Mouse (Mus musculus) megakaryocyte-erythroid progenitor cell, adult 5-6 weeks (primary cell): ENCODE measurements around the gene Psap. TPM values are rescaled to one million over a fixed set of nuclear protein-coding genes. Genes with fewer than 3 reads are reported as not detected.
"Not testable (repeated sequence)": the region's sequence is repeated elsewhere in the genome, so short reads cannot be mapped to it uniquely, and the experiment has no call there.

Source experiments
- ATAC-seq: replicated peaks from 2 replicates; pipeline ENCODE4 v1.8.0; 2016; ENCODE audit warnings: mild to moderate bottlenecking, inconsistent platforms; ENCODE audit not compliant: severe bottlenecking, poor library complexity, low FRiP score, low TSS enrichment
- total RNA-seq, 2 experiments: library from RNA; stranded (forward) in 1 of 2; stranded (reverse) in 1 of 2; fragments of 200-1000, 215-1000 nt in 1 of 2; fragments of >200 nt in 1 of 2; fragmentation: Nextera tagmentation in 1 of 2; gene quantifications; 2 replicates each; pipeline ENCODE4 v1.2.3; 2014 to 2017

Psap gene
- total RNA-seq (2014; fragmentation: Nextera tagmentation): 82.8 and 89.3 TPM in 2 replicates
- total RNA-seq (2017): 84.3 and 86.1 TPM in 2 replicates

DNA sequence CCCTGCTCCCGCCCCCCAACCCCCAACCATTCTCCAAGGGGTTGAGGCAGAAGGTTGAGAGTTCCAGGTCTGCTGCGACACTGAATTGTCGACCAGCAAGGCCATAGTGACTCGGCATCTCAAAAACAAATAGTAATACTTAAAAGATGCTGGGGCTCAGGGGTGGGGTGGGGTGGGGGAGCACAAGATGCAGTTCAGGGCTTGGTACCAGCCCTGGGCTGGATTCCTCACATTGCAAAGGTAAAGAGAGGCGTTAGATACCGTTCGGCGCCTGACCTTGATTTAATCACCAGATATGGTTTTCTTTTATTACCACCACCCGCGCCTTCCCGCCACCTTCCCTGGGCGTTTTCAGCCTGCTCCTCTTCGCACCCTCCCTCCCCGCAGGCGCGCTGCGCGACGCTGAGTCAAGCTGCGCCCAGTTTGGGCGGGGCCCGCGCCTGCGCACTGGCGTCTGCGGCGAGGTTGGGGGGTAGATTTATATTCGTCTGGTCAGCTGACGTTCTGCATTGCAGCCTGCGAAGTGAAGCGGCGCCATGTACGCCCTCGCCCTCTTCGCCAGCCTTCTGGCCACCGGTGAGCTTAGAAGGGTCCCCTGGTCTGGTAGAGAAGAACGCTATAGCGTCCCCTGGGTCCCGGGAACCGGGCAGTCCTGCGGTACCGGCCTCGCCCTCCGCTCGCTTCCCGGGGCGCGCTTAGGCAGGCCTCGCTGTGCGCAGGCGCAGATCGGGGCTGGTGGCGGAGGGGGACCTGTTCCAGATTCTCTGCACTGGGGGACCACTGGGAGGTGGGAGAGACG lies at the start of gene Psap:
Psap (plus strand) TSS at position 421 of the 799 bp plus-strand sequence.
- peak; percentile 91 for ATAC-seq

DNA sequence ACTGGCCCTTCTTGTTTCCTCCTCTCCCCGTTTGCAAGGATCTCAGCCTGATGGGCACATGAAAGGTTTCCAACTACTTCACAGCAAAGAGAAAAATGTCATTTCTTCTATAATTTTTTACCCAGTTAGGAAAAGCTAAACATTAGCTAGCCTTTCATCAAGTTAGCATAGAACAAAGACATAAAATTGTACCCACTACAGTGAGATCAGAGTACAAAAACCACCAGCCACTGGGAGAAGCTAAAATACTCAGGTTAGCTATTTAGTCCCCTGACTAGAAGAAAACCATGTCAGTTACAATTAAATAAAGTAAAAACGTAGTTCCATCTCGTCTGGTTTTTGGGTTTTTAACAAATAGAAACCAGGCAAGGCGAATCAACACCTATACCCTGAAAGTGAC lies 49.8 kb upstream of the Psap start:
- ATAC-seq: no peak

DNA sequence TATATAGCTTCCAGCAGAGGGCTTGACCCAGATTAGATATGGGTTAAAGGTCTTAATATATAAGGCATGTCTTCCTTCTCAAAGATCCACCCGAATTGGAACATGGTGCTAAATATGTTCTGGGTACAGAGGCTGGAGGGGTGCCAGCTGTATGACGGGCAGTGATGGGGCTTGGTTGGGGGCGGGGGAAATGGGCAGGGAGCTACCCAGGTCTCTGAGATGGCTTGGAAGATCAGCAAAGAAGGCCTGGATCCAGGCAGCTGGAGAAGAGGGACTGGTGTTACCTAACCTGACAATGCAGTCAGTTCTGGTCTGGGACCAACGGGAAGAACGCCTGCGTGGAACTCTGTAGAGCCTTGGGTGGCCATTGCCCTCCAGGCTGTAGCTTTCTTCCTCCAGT lies 48.3 kb upstream of the Psap start:
- no peak for ATAC-seq

DNA sequence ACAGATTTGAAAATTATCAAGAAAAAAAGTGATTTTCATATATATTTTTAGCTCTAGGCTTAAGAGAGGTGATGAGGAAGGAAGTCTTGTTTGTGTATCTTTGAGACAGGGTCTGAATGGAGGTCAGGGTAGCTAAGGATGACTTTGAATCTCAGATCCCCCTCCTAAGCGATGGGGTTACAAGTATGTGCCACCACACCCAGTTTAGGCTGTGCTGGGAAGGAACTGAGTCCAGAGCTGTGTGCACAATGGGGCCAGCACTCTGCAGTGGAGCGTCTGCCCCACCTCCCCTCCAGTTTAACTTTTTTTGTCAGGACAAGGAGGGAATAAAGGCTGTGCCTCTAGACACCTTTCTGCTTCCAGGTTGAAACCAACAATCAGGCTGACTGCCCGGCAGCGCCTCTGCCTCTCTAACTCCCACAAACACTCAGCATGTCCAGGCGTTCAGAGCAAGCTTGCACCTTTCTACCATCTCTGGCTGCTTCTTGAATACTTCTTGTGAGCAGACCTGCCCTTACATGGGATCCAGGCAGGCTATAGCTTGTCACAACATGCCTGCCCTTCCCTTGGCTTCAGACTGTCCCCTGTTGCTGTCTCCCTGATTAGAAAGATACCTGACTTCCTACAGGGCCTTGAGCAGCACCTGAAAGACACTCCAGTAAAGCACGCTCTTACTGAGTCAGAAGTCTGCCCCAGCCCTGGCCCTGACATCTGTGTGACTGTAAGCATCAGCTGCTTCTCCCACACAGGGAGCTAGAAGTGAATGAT lies 46.9 kb upstream of the Psap start:
- no peak for ATAC-seq

DNA sequence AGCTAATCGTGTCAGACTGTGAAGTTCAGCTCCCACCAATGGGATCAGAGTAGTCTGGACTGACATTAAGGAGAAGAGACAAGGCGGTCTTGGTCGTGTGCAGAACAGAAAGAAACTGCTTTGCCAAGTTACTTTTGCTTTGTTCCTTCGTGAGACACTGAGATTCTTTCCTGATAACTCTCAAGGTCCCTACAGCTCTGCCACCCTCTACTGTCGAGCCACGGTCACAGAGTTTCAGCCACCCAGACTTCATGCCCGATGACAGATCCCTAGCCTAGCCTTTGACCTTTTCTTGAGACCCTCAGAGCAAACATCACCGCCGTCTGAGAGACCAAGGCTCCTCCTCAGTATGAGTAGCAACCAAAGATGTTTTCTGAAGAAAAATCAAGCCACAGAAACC lies 43.4 kb upstream of the Psap start:
- no peak for ATAC-seq

DNA sequence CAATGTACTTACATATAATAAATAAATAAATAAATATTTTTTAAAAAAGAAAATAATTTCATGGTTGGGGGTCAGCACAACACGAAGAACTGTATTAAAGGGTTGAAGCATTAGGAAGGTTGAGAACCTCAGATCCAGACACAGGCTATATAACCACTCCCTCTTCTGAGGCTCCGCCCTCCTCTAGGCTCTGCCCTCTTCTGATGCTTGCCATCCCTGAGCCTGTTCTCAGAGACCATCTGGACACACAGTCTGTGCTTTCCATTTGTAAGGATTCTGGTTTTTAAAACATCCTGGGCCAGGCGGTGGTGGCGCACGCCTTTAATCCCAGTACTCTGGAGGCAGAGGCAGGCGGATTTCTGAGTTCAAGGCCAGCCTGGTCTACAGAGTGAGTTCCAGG lies 41.6 kb upstream of the Psap start:
- not testable (repeated sequence) for ATAC-seq

DNA sequence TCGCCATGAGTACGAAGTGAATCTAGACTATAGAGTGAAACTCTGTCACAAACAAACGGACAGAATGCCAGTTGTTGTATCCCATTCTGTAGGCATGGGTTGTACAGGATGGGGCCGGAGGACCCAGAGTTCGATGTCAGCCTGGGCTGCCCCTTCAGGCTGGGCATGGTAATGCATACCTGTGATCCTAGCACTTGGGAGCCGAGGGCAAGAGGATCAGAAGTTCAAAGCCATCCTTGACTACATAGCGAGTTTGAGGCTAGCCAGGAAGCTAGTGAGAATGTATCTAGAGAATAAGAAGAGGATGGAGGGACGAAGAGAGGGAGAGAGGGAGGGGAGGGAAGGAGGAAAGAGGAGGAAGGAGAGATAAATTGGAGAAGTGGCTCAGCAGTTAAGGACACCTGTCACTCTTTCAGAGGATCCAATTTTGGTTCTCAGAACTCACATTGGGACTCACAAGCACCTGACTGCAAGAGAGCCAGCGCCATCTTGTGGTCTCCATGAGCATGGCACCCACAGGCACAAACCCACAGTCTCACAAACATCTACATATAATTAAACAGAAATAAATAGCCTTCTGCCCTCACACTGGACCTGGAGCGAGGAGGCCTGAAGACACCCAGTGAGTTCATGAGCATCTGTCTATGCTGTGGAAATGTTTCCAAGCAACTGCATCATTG lies 39.8 kb upstream of the Psap start:
- peak; percentile 59; the same call in 1 of the 2 replicates for ATAC-seq

DNA sequence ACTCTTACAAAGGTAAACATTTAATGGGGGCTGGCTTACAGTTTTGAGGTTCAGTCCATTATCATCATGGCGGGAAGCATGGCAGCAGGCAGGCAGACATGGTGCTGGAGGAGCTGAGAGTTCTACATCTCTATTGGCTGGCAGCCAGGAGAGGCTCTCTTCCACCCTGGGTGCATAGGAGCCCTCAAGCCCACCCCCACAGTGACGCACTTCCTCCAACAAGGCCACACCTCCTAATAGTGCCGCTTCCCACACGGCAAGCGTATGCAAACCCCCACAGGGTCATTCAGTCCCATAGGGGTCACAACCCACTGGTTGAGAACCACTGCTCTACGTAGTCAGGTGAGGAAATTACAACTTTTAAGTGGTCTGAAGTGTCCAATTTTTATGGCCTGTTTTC lies 37.0 kb upstream of the Psap start:
- no peak for ATAC-seq

DNA sequence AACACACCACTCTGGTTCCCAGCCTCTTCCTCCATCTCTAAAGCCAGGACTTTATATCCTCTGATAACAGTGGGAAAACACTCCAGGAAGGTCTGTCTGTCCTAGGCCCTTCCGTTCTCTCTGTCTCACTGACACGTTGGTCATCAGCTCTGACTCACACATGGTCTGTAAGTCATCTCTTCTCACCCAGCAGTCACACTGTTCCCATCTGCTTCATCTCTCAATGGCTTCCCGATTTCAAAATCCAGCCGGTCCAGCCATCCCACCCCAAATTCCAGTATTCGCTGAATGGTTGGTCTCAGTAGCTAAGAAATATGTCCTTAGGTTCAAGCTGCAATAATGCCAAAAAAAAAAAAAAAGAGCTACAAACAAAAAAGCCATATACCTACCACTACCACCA lies 33.5 kb upstream of the Psap start:
- no peak for ATAC-seq

DNA sequence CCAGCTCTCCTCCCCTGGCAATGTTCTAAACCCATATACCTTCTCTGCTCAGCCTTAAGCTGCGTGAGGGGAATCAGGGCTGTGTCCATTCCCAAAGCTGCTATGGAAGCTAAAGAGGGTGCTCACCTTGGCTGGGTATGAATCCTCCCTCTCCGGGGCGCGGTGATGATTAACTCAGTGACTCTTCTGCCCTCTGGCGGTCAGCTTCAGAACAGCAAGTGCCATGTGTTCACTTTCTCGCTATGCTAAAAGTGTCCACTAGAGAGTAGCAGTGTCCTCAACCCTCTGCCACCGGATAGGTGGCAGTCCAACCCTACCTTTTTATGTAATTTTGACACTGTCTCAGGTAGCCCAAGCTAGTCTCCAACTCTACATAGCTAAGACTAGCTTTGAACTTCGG lies 32.4 kb upstream of the Psap start:
- peak; percentile 92 for ATAC-seq

DNA sequence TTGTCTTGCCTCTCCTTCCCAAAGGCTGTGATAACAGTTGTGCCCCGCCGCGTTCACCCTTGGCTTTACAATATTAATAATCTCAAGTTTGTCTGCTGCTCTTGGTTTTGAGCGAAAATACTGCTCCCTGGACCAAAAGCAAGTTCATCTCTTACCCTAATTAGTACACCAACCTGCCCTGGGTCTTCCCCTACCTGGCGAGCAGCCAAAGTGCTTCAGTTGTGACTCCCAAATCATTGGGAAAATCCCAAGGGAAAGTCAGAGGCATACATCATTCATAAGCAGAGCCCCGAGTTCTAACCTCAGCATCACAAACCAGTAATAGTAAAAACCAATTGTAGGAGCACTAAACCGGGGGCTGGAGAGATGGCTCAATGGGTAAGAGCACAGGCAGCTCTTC lies 31.8 kb upstream of the Psap start:
- no peak for ATAC-seq

DNA sequence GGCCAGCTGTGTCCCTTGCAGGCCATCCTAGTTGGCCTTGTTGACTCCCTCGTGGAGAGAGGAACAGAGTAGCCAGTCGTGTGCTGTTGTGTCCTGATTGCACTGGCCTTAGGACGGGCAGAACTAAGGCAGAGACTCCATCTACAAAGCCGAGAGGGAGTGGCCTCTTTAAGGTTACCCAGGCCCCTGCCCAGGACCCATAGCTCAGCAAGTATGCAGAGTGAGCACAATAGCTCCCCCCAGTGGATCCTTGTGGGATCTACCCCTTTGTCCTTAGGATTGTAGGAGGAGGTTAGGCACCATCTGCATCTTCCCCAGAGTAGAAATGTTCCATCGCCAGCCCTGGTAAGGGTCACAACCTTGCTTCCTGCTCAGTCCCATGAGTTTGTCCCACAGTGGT lies 30.9 kb upstream of the Psap start:
- peak; percentile 80 for ATAC-seq

DNA sequence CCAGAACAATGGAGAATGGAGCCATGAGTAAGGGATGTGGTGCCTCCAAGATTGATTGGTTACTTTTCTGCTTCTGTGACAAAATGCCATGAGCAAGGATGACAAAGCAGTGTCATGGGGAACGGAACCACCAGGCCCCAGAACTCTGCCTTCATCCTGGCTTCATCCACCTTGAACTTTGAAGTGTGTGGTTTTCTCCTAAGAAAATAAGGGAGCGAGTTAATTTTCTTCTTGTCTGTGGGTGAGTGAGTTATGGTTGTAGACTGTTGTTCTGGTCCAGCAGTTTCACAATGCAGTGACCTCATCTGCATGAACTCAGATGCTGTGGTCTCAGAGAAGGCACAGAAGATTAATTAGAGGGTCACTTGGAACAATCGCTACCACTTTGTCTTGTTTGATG lies 29.1 kb upstream of the Psap start:
- ATAC-seq: not testable (repeated sequence)

DNA sequence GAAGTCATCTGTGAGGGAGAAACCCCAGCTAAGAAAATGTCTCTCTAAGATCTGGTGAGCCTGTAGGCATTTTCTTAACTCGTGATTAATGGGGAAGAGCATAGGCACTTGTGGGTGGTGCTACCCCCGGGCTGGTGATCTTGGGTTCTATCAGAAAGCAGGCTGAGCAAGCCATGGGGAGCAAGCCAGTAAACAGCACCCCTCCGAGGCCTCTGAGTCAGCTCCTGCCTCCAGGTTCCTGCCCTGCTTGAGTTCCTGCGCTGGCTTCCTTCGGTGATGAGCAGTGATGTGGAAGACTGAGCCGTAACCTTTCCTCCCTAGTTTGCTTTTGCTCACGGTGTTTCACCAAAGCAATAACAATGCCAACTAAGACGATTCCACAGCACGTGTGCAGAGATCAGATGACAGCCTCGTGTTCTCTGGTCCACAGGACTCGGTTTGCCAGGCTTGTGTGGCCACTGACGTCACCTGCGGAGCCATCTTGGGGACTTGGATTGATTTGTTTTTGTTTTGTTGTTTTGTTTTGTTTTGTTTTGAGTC lies 26.9 kb upstream of the Psap start:
- no peak for ATAC-seq

DNA sequence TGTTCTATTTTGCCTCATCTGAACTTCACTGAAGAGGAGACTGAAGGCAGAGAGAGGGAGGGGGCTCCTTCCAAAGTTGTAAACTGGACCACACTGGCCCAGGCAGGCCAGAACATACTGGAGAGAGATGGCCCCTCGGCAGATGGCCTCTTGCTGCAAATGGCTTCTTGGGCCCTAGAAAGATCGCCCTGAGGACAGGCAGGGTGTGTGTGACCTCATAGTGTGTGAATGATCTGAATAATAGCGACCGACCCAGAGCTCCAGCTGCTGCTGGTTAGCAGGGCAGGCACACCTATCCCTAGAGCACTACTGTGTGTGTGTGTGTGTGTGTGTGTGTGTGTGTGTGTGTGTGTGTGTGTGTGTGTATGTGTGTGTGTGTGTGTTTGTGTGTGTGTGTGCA lies 25.2 kb upstream of the Psap start:
- ATAC-seq: no peak

DNA sequence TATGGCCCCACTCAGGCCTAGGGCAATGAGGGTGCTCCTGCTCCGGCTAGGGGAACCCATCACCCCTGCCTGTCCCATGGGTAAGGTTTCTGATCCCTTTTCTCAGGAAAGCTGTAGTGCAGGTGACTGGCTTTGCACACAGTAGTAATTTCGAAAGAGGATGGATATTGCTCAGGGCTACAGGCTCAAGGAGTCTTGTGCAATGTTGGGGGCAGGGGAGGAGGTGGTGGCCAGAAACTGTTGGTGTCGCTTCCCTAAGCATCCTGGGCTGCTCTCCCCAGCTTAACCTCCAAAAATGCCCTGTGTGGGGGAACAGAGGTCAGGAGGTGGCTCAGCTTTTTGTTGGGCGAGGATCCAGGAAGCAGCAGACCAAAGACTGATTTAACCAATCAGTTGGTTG lies 24.8 kb upstream of the Psap start:
- ATAC-seq: no peak

DNA sequence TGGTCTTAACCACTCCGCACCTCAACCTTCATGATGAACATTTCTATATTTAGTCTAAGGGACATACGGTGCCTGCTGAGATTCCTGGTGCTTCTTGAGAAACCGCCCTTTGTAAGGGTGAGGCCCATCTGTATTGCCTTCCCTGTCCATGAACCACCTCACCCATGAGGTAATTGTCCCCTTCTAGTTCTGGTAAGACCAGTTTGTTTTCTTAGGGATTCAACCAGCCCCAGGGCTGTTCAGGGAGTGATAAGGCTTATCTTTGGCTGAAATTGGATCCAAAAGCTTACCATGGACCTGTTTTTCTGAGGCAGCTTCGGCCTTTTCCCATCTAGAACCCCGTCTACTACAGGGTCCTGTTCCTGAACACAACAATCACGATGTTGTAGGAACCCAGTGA lies 21.3 kb upstream of the Psap start:
- peak; percentile 36; the same call in 1 of the 2 replicates for ATAC-seq

DNA sequence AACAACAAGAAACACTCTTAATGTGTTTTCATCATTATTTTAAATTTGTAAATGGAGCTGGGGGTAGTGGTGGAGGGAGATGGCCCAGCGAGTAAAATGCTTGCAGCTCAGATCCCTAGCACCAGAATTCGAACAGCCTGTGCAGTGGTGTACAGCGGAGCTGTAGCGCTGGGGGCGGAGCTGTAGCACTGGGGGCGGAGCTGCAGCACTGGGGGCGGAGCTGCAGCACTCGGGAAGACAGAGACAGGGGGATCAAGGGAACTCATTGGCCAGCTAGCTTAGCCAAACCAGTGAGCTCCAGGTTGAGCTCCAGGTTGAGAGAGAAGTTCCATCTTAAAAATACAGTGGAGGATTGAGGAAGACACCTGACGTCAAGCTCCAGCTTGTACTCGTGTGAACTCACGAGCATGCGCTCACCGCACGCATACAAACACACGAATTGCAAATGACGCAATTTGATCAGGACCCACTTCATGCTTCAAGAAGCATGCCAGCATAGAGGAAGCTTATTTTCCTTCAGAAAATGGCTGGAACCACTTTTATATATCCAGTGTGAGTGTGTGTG lies 20.1 kb upstream of the Psap start:
- no peak; the same call in 1 of the 2 replicates for ATAC-seq

DNA sequence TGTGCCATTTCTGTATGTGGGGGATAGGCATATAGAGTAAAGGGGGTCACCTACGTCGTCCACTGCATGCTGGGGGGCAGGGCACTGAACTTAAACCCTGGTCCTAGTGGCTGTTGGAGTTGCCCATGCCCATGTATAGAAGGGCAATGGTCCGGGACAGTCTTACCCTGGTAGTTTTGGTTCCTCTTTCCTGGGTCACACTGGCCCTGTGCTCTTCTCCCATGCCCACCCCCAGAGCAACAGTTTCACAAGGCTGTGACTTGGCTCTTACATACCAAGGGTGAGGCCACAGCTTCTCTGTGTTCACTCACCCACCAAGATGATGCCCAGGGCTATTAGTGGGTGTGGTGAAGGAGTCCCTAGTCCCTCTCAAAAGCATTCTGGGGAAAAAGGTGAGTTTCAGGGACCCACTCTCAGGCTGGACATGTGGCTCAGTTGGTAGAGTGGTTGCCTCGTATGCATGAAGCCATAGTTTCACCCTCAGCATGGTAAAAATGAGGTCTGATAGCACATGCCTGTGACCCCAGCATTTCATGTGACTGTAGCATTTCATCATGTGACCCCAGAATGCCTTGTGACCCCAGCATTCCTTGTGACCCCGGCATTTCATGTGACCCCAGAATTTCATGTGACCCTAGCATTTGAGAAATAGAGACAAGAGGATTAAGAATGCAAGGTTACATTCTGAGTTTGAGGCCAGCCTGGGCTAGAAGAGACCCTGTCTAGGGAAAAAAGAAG lies 16.7 kb upstream of the Psap start:
- no peak for ATAC-seq
